In the genomic region with DNA sequence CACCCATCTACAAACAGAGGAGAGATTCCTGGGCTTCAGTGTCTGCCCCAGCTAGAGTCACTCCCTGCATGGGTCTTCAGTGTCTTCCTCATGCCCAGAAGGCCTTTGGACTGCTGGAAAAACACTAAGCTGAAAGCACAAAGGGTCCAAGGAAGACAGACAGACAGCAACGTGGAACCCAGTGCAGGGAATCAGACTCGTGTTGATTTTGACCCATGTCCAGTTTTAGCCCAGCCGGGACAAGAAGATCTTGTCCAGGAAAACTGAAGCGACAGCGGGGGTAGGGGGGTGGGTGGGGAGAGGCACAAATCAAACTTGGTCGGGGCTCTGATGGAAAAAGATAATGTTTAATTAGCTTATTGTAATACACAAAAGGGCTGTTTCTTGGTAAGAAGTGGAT, we compare ENCODE assay signal across 19 mouse cellular contexts.
"Had no signal": no experiment of that assay in that cellular context is flagged by ENCODE, and none has a peak within 500 bp of the region (broad histone marks: within the 10 kb centered on the region; RNA-seq: fewer than 3 reads in every experiment).

No protein-coding gene starts in this region.

- H3K4me2 ChIP-seq: intestine, embryonic 15.5 days; lung, embryonic 15.5 days; midbrain, embryonic 15.5 days; neural tube, embryonic 12.5 days; neural tube, embryonic 15.5 days had no signal

- H3K4me3 ChIP-seq: intestine, embryonic 15.5 days; left cerebral cortex, adult 2 months; lung, embryonic 15.5 days; megakaryocyte, embryonic 14.5 days; midbrain, embryonic 10.5 days; midbrain, embryonic 15.5 days; neural tube, embryonic 12.5 days; neural tube, embryonic 15.5 days had no signal

- H3K36me3 ChIP-seq: intestine, embryonic 15.5 days; lung, embryonic 15.5 days; midbrain, embryonic 10.5 days; midbrain, embryonic 15.5 days; neural tube, embryonic 12.5 days; neural tube, embryonic 15.5 days had no signal

- H3K27me3 ChIP-seq: intestine, embryonic 15.5 days; lung, embryonic 15.5 days; midbrain, embryonic 15.5 days; neural tube, embryonic 12.5 days; neural tube, embryonic 15.5 days had no signal

- H3K9me3 ChIP-seq: intestine, embryonic 15.5 days; lung, embryonic 15.5 days; midbrain, embryonic 10.5 days; midbrain, embryonic 15.5 days; neural tube, embryonic 12.5 days; neural tube, embryonic 15.5 days had no signal

- H3K9ac ChIP-seq: intestine, embryonic 15.5 days; lung, embryonic 15.5 days; midbrain, embryonic 15.5 days; neural tube, embryonic 12.5 days; neural tube, embryonic 15.5 days had no signal

- ATAC-seq: intestine, embryonic 15.5 days; midbrain, embryonic 15.5 days had no signal

- H3K27ac ChIP-seq: intestine, embryonic 15.5 days; left cerebral cortex, adult 2 months; lung, embryonic 15.5 days; midbrain, embryonic 10.5 days; midbrain, embryonic 15.5 days; neural tube, embryonic 12.5 days; neural tube, embryonic 15.5 days; stomach, postnatal 0 days had no signal

- H3K4me1 ChIP-seq: intestine, embryonic 15.5 days; midbrain, embryonic 10.5 days; midbrain, embryonic 15.5 days; neural tube, embryonic 12.5 days; neural tube, embryonic 15.5 days had no signal

- DNase-seq: kidney, adult 11 months; layer of hippocampus, postnatal 36 days; lung, postnatal 10 days; lung, postnatal 36 days; right cerebral cortex, adult 18-20 months; right cerebral cortex, postnatal 14 days; right cerebral cortex, postnatal 4 days; thymus, adult 2 months; thymus, postnatal 14 days; thymus, postnatal 4 days had no signal
